Mouse (Mus musculus) spleen, adult 2 months (tissue): ENCODE data around the gene Olfr1278. TPM values are rescaled to one million over a fixed set of nuclear protein-coding genes. Genes with fewer than 3 reads are reported as not detected.

Source experiments
- DNase-seq, 2 experiments: peaks; one replicate each; pipeline versions ENCODE4 v3.0.0 to v3.0.0-alpha.2; 2012 to 2021; ENCODE audit warnings: low spot score in 2 of 2, low read depth in 1 of 2
- H3K27ac ChIP-seq: fragments of 200-500 bp; 2 replicates; pipeline ENCODE4 v1.5.1; 2012; ENCODE audit warnings: low read length, inconsistent platforms; ENCODE audit not compliant: insufficient read depth
- H3K27me3 ChIP-seq: fragments of 200-500 bp; 2 replicates; pipeline ENCODE4 v1.6.1; 2012; ENCODE audit warnings: mild to moderate bottlenecking, moderate library complexity, low read length, inconsistent platforms; ENCODE audit not compliant: control insufficient read depth, insufficient read depth
- H3K36me3 ChIP-seq: fragments of 200-500 bp; 2 replicates; pipeline ENCODE4 v1.6.1; 2012; ENCODE audit warnings: mild to moderate bottlenecking, low read length, inconsistent platforms; ENCODE audit not compliant: control insufficient read depth, insufficient read depth
- H3K4me1 ChIP-seq: fragments of 200-500 bp; 2 replicates; pipeline ENCODE4 v1.6.1; 2011; ENCODE audit warnings: inconsistent platforms; ENCODE audit not compliant: control insufficient read depth, insufficient read depth, insufficient read length
- H3K4me3 ChIP-seq: fragments of 200-500 bp; 2 replicates; pipeline ENCODE4 v1.5.1; 2011; ENCODE audit warnings: mild to moderate bottlenecking, inconsistent platforms; ENCODE audit not compliant: insufficient read depth, insufficient read length; ENCODE audit errors: extremely low read depth
- CTCF ChIP-seq: fragments of 200-500 bp; IDR thresholded peaks from 2 replicates; pipeline ENCODE4 v1.5.1; 2011; ENCODE audit warnings: mild to moderate bottlenecking, inconsistent platforms; ENCODE audit not compliant: insufficient read depth, insufficient read length, insufficient replicate concordance; ENCODE audit errors: extremely low read depth
- POLR2A ChIP-seq: fragments of 200-500 bp; IDR thresholded peaks from 2 replicates; pipeline ENCODE4 v1.6.1; 2011; ENCODE audit warnings: low read depth, low read length, inconsistent platforms
- WGBS: fragments of 180-500 bp; shearing (Covaris S2); methylation state at CpG from one replicate; pipeline ENCODE4 v1.1.7; 2018; 5-methylcytosine and 5-hydroxymethylcytosine counted together
- polyA plus RNA-seq: library from polyadenylated mRNA; depleted of rRNA; stranded (reverse); fragments of >200 nt; gene quantifications from 2 replicates; pipeline ENCODE4 v1.2.3, GENCODE M21; 2012; rRNA removed

Gene Olfr1278
- polyA plus RNA-seq, 1 experiment: not detected

DNA sequence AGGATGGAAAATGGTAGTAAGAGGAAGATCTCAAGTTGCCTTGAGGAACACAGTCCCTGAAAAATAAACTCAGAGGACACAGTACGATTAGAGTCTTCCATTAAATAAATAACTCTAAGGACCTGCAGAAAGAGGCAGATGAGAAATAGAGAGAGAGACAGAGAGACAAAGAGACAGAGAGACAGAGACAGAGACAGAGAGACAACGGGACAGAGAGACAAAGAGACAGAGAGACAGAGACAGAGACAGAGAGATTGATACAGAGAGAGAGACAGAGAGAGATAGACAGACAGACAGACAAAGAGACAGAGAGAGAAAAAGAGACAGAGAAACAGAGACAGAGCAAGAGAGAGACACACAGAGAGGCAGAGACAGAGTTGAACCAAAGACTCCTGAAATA lies 46.0 kb downstream of the Olfr1278 start, which contains the start of gene Olfr1282:
Olfr1282 (minus strand) TSS at position 101 of the 400 bp plus-strand sequence.
- DNase-seq: no peak
- Histone ChIP-seq H3K4me3 (no peak within 1 kb of the TSS), H3K27ac (no peak within 1 kb of the TSS), H3K27me3 (no peaks in the 10 kb centered on the region), H3K36me3 (no peaks in the 10 kb centered on the region), H3K4me1 (no peaks in the 10 kb centered on the region)
- 72% methylated on average over 2 of the region's 2 CpGs for WGBS
- TF ChIP-seq CTCF: no peak
- TF ChIP-seq POLR2A: no peak

Other genes starting within 250 kb of the Olfr1278 start
- not detected in 2 replicates for gene Gm13941, start 184.2 kb upstream of the Olfr1278 start, polyA plus RNA-seq
- gene Gm15130, start 137.2 kb upstream of the Olfr1278 start, polyA plus RNA-seq: not detected in 2 replicates
- not detected in 2 replicates for gene 4930430A15Rik, start 60.5 kb upstream of the Olfr1278 start, polyA plus RNA-seq
- gene Olfr1275, start 54.9 kb upstream of the Olfr1278 start, polyA plus RNA-seq: not detected in 2 replicates
- gene Olfr1276, start 35.6 kb upstream of the Olfr1278 start, polyA plus RNA-seq: not detected in 2 replicates
- gene Olfr1277, start 16.0 kb upstream of the Olfr1278 start, polyA plus RNA-seq: not detected in 2 replicates
- gene Olfr1279, start 10.5 kb downstream of the Olfr1278 start, polyA plus RNA-seq: not detected in 2 replicates
- gene Olfr1280, start 23.9 kb downstream of the Olfr1278 start, polyA plus RNA-seq: not detected in 2 replicates
- gene Olfr1281, start 36.4 kb downstream of the Olfr1278 start, polyA plus RNA-seq: not detected in 2 replicates
- not detected in 2 replicates for gene Olfr1282, start 45.9 kb downstream of the Olfr1278 start, polyA plus RNA-seq
- not detected in 2 replicates for gene Olfr1283, start 76.7 kb downstream of the Olfr1278 start, polyA plus RNA-seq
- gene Olfr1284, start 85.4 kb downstream of the Olfr1278 start, polyA plus RNA-seq: not detected in 2 replicates
- not detected in 2 replicates for gene Olfr1286, start 133.0 kb downstream of the Olfr1278 start, polyA plus RNA-seq
- not detected in 2 replicates for gene Olfr1287, start 159.0 kb downstream of the Olfr1278 start, polyA plus RNA-seq
- gene Olfr1288, start 184.0 kb downstream of the Olfr1278 start, polyA plus RNA-seq: not detected in 2 replicates
- gene Olfr1289, start 190.7 kb downstream of the Olfr1278 start, polyA plus RNA-seq: not detected in 2 replicates
- gene Olfr1290, start 203.7 kb downstream of the Olfr1278 start, polyA plus RNA-seq: not detected in 2 replicates
- gene Olfr1291-ps1, start 207.0 kb downstream of the Olfr1278 start, polyA plus RNA-seq: not detected in 2 replicates
- not detected in 2 replicates for gene Olfr1293-ps, start 235.1 kb downstream of the Olfr1278 start, polyA plus RNA-seq